Mouse (Mus musculus) neutrophil, adult 5-6 weeks (primary cell): ENCODE results near the gene Catsperg1. TPM values are rescaled to one million over a fixed set of nuclear protein-coding genes. Genes with fewer than 3 reads are reported as not detected.
"Not testable (repeated sequence)": the region's sequence is repeated elsewhere in the genome, so short reads cannot be mapped to it uniquely, and the experiment has no call there.

Source experiments
- ATAC-seq: fragments of 151-379, 151-347 bp; 2 replicates; pipeline ENCODE4 v1.8.0; 2017; ENCODE audit warnings: mild to moderate bottlenecking, moderate TSS enrichment; ENCODE audit not compliant: insufficient number of reproducible peaks, poor library complexity, low FRiP score, severe bottlenecking; ENCODE audit errors: extremely low read depth
- total RNA-seq: library from RNA; stranded (forward); fragments of 200-1000 nt; gene quantifications from 2 replicates; pipeline ENCODE4 v1.2.3, GENCODE M21; 2017

Catsperg1 gene
- total RNA-seq, 1 experiment from 2014 or later, result 3.6 TPM

- peak; percentile 43; the same call in 1 of the 2 replicates for ATAC-seq
These were observed 18.6 kb upstream of the Catsperg1 start, which contains the start of gene Kcnk6 for GRCm38 (mm10) chr7:29232247-29233013. Kcnk6 (minus strand) TSS chr7:29232515.

DNA sequence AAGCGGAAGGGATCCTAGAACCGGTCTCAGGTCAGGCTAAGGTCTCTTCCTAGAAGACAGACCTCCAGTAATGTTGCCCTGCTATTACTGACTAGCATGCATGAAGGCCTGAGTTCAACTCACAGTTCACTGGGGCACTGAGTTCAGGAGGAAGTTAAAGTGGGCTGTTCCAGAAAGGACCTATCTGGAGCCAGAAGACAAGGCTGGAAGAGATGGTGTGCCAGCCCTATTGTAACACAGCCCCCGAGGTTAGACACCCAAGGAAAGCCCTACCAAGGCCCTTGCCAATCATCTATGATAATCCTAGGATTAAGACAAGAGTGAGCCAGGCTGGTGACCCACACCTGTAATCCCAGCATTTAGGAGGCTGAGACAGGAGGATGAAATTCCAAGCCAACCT lies 17.7 kb upstream of the Catsperg1 start:
- no peak for ATAC-seq

- no peak for ATAC-seq
These were observed 16.7 kb upstream of the Catsperg1 start for GRCm38 (mm10) chr7:29230560-29230959.

DNA sequence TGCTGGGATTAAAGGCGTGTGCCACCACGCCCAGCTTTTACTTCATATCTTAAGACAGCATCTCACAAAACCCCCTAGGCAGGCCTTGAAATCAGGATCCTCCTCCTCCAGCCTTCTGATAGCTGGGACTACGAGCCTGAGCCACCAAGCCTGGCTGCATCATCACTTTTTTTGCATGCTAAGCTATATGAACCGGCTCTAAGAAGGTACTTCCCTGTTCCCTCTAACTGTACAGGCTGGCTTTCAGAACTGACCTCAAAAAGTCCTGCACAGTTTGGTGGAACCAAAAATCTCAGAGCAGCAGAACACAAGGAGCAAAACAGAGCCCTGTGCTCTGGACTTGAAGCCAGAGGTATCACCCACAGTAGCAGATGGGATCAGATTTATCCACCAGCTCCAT lies 14.4 kb upstream of the Catsperg1 start:
- ATAC-seq, result no peak

GRCm38 (mm10) chr7:29225520-29225919 lies 11.7 kb upstream of the Catsperg1 start:
- ATAC-seq, result no peak

GRCm38 (mm10) chr7:29224756-29225394 lies 11.0 kb upstream of the Catsperg1 start:
- ATAC-seq, result no peak

DNA sequence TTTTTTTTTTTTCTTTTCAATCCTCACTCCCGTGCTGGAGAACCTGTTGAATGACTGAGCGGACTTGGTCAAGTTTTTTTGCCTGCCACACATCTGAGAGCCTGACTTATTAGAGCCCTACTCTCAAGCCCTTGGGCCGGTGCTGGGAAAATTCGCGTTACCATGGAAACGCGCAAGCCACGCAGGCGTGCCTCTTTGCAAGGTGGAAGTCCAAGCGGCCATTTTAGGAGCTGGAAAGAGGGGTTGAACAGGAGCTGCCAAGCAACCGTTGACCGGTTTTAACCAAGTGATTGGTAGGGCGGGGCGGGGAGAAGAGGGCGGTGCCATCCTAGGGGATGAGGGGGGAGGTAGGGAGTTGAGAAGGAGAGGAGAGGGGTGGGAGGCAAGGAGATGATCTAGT lies 1.0 kb upstream of the Catsperg1 start:
- no peak for ATAC-seq

DNA sequence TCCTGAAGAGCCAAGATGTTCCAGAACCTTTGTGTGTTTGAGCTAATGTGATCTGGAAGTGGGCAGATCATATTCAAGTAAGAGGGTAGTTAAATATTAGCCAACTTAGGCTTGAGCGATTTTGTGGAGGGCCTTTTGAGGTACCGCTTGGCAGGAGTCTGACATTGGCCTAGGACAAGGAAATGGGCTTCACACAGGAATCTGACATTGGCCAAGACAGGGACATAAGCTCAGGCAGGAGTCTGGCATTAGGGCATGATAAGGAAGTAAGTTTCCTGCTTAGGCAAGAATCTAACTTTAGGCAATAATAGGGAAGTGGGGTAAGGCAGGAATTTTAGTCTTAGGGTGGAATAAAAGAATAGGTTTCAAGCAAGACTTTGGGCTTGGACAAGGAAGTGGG lies 401 bp upstream of the Catsperg1 start:
- no peak for ATAC-seq

GRCm38 (mm10) chr7:29212775-29213560 lies 867 bp downstream of the Catsperg1 start:
- ATAC-seq, result not testable (repeated sequence)

DNA sequence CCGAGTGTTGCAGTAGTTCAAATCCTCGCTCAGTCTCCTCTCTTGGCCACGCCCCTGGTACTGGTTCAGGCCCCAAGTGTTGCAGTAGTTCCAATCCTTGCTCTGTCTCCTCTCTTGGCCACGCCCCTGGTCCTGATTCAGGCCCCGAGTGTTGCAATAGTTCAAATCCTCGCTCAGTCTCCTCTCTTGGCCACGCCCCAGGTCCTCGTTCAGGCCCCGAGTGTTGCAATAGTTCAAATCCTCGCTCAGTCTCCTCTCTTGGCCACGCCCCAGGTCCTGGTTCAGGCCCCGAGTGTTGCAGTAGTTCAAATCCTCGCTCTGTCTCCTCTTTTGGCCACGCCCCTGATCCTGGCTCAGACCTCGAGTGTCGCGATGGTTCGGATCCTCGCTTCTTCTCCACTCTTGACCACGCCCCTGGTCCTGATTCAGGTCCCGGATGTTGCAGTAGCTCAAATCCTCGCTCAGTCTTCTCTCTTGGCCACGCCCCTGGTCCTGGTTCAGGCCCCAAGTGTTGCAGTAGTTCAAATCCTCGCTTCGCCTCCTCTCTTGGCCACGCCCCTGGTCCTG lies 1.6 kb downstream of the Catsperg1 start:
- no peak for ATAC-seq

- ATAC-seq, result peak; percentile 65
These were observed 2.2 kb downstream of the Catsperg1 start for GRCm38 (mm10) chr7:29211415-29212198.

GRCm38 (mm10) chr7:29211013-29211412 lies 2.8 kb downstream of the Catsperg1 start:
- peak; percentile 24; the same call in 1 of the 2 replicates for ATAC-seq

- no peak for ATAC-seq
These were observed 11.3 kb downstream of the Catsperg1 start for GRCm38 (mm10) chr7:29202577-29202976.

DNA sequence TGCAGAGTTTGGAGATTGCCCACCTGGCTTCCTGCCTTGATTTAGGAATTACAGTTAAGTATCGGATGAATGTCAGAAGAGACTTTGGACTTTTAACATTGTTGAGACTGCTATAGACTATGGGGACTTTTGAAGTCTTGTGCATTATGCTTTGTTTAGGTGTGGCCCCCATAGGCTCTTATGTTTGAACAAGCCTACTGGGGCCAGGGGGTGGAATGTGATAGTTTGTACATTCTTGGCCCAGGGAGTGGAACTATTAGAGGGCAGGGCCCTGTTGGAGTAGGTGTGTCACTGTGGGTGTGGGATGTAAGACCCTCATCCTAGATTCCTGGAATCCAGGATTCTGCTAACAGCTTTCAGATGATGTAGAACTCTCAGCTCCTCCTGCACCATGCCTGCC lies 19.6 kb downstream of the Catsperg1 start:
- not testable (repeated sequence) for ATAC-seq

GRCm38 (mm10) chr7:29181323-29181722 lies 32.5 kb downstream of the Catsperg1 start:
- not testable (repeated sequence) for ATAC-seq

- no peak for ATAC-seq
These were observed 33.0 kb downstream of the Catsperg1 start for GRCm38 (mm10) chr7:29180854-29181236.

DNA sequence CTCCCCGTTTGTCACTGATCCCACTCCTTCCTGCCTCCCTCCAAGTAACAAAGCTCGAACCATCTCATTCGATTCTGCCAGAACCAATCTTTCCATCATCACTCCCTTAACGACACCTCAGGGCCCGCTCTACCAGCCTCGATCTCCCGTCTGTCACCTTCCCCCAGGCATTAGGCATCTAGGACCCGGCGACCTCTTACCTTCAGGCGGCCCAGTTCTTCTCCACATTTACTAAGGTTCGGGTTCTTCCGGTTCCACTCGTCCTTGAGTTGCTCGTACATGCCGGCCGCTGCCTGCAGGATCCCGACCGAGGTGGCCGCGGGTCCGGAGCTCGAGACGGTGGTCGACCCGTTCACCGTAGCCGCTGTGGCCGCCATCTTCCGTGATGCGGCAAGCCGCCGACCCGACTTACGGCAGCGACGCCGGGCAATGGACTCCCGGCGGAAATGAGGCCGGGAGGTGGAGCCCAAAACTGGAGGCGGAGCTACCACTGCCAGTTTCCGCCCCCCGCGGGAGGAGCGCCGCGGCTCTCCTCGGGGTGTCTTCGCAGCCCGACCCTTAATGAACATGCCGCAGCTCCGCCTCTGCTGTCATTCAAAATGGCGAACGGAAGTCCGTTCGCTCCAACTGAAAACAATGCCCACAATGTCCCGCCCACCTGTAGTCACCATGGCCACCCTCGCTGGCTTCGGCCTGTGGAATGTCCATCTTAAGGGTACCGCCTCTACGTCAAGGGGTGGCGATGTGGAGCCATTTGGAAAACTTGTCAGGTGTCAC lies 33.6 kb downstream of the Catsperg1 start, which contains the start of gene Psmd8:
Gene Psmd8 (minus strand): TSS at position 625 of the 777 bp plus-strand sequence.
- peak; percentile 94 for ATAC-seq

DNA sequence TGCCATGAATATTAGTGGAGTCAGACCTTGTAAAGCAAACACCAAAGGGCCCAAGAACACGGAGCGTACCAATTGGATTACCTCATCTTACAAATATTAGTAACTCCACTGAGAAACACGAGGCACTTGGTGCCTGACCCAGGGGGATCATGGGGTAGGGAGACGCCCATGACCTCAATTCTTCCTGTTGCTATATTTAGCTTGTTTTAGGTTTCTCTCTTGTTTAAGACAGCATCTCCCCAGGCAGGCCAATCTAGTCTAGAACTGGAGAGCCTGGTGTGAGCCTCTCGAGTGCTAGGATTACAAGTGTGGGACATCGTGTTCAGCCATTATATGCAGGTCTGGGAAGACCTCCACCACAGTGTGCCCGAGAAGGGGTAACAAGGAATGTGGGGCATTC lies 34.5 kb downstream of the Catsperg1 start:
- ATAC-seq, result no peak
